In genomic region chr5:97108333-97108732, GRCm38 (mm10) we compare ENCODE assay signal across 29 mouse cellular contexts. TPM values are rescaled to one million over a fixed set of nuclear protein-coding genes. Genes with fewer than 3 reads are reported as not detected.
A peak's percentile ranks its signal among the peaks of the same experiment; 100 is the strongest.
DNase-seq lines count a peak whose midpoint lies in the region; TF ChIP-seq lines count a peak whose summit lies in the region.
"Had no signal": no experiment of that assay in that cellular context is flagged by ENCODE, and none has a peak within 500 bp of the region (broad histone marks: within the 10 kb centered on the region; RNA-seq: fewer than 3 reads in every experiment).

No protein-coding gene starts in this region.

- peak overlapping the region; percentile 73 for H3K4me3 ChIP-seq in myocyte
- H3K4me3 ChIP-seq: embryonic facial prominence, embryonic 12.5 days; forebrain, embryonic 10.5 days; heart, adult 2 months; heart, embryonic 13.5 days; limb, embryonic 10.5 days; limb, embryonic 15.5 days; liver, embryonic 13.5 days had no signal

- H3K79me2 ChIP-seq in myocyte (ENCODE audit: control insufficient read depth, insufficient read depth) = peaks cover 16% of the 10 kb centered on the region

- TF ChIP-seq POLR2A in myocyte (IDR thresholded peaks at IDR 0.05; ENCODE audit: insufficient read length, low read depth) = peak; percentile 69

- H3K4me2 ChIP-seq in myocyte (ENCODE audit: low read depth) = peak overlapping the region; percentile 90
- H3K4me2 ChIP-seq: embryonic facial prominence, embryonic 12.5 days; heart, embryonic 13.5 days; limb, embryonic 15.5 days; liver, embryonic 13.5 days; midbrain, embryonic 11.5 days had no signal

- DNase-seq in heart, adult 11 months = peak; percentile 28
- DNase-seq in heart, adult 8-10 months (ENCODE audit: low spot score) = no peak
- DNase-seq in 416B (ENCODE audit: low read depth) = peak; percentile 19
- DNase-seq in adipocyte (ENCODE audit: low spot score) = peak; percentile 19
- DNase-seq in gastrocnemius, adult 18-20 months (ENCODE audit: low spot score) = no peak
- DNase-seq in urinary bladder, postnatal 14 days (ENCODE audit: low spot score) = no peak
- DNase-seq: adrenal gland, postnatal 14 days; B cell, adult 2 months; cerebellum, adult 11 months; cerebellum, adult 9-10 months; cerebellum, postnatal 36 days; embryo, embryonic 11 days; gastrocnemius, postnatal 25 days; heart, adult 2 months; heart, postnatal 10 days; kidney, adult 8-10 months; kidney, postnatal 4 days; liver, embryonic 13.5 days; lung, adult 2 months; lung, postnatal 10 days; thymus, postnatal 14 days had no signal

- no peak overlapping the region for H3ac ChIP-seq in myocyte (ENCODE audit: control insufficient read depth, insufficient read length)

- H3K36me3 ChIP-seq in myocyte (ENCODE audit: control insufficient read depth, insufficient read depth) = peaks cover 29% of the 10 kb centered on the region
- H3K36me3 ChIP-seq: embryonic facial prominence, embryonic 12.5 days; heart, embryonic 13.5 days; liver, embryonic 13.5 days had no signal

- no peaks in the 10 kb centered on the region for H3K27me3 ChIP-seq in myocyte (ENCODE audit: control insufficient read depth, insufficient read depth, insufficient read length)
- H3K27me3 ChIP-seq: embryonic facial prominence, embryonic 12.5 days; heart, embryonic 13.5 days; limb, embryonic 15.5 days; Patski had no signal

TF ChIP-seq in myocyte, 11 proteins besides CTCF, POLR2A, EP300 and RAD21:
- TF ChIP-seq TCF3 (IDR thresholded peaks at IDR 0.05; ENCODE audit: insufficient read length, low read depth) = no peak
- peak; percentile 97 for TF ChIP-seq CEBPB (IDR thresholded peaks at IDR 0.05; ENCODE audit: insufficient read depth, poor library complexity, severe bottlenecking)

RNA-seq across cellular contexts. Expression of gene Paqr3, which starts 3.1 kb away (rescaled TPM):
- 1 to 10 TPM; 2.3 to 4.9 (median 2.8) TPM for total RNA-seq in heart, adult 8-10 months (2022)
- 24.7 TPM for polyA plus RNA-seq in myocyte (2012; fragmentation: generic; extraction: Trizol)
- 1 to 10 TPM; 2.7 to 3.3 TPM for total RNA-seq in gastrocnemius, adult 18-20 months (2021)

Comparison
In these comparisons a context has a peak if more than half of its experiments do, and no peak if none do; other contexts are left out.
1. DNase-seq: peak in heart, adult 11 months (single experiment), 416B (single experiment) and adipocyte (single experiment); none in heart, adult 8-10 months (single experiment), gastrocnemius, adult 18-20 months (single experiment) and urinary bladder, postnatal 14 days (single experiment).